Mouse (Mus musculus) lung, adult 2 months (tissue): ENCODE results near the gene Iqgap1.

Experiments
- CTCF ChIP-seq: fragments of 200-500 bp; IDR thresholded peaks from 2 replicates; pipeline ENCODE4 v1.5.1; 2011; ENCODE audit warnings: mild to moderate bottlenecking, low read length, control low read depth; ENCODE audit not compliant: insufficient read depth
- POLR2A ChIP-seq: fragments of 200-500 bp; IDR thresholded peaks from 2 replicates; pipeline ENCODE4 v1.6.1; 2011; ENCODE audit warnings: low read depth, mild to moderate bottlenecking, control low read depth, low read length, borderline replicate concordance; ENCODE audit errors: extremely low read depth

DNA sequence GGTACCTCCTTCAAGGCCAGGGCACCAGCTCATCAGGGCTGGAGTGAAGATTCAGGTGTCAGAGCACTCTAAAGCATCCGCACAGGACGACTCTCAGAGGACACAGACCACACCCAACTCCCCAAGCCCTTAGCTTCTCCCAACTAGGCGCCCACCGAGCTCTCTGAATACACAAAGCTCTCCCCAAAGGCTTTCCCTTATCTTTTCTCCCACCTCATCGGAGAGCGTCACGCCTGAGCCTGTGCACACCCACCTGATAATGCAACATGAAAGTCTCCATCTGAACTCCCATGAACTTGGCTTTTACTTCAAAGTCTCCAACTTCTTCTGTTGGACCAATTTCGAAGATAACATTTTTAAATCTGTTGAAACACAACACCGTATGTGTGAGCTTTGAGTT lies 109.0 kb downstream of the Iqgap1 start:
- TF ChIP-seq CTCF (no peak), POLR2A (no peak)
